Mouse (Mus musculus) 3134 (cell line): ENCODE measurements around the gene Dennd1a.

Source experiments
- DNase-seq: peaks from one replicate; pipeline ENCODE4 v3.0.0-alpha.2; 2011; ENCODE audit warnings: low spot score; ENCODE audit not compliant: insufficient read length; ENCODE audit errors: extremely low read depth

Dennd1a gene

GRCm38 (mm10) chr2:38175276-38175675 lies 111.9 kb downstream of the Dennd1a start:
- no peak for DNase-seq

- no peak for DNase-seq
Measured at GRCm38 (mm10) chr2:38168606-38169005, 118.6 kb downstream of the Dennd1a start.

- DNase-seq: no peak
Measured at GRCm38 (mm10) chr2:38165966-38166365, 121.2 kb downstream of the Dennd1a start.

DNA sequence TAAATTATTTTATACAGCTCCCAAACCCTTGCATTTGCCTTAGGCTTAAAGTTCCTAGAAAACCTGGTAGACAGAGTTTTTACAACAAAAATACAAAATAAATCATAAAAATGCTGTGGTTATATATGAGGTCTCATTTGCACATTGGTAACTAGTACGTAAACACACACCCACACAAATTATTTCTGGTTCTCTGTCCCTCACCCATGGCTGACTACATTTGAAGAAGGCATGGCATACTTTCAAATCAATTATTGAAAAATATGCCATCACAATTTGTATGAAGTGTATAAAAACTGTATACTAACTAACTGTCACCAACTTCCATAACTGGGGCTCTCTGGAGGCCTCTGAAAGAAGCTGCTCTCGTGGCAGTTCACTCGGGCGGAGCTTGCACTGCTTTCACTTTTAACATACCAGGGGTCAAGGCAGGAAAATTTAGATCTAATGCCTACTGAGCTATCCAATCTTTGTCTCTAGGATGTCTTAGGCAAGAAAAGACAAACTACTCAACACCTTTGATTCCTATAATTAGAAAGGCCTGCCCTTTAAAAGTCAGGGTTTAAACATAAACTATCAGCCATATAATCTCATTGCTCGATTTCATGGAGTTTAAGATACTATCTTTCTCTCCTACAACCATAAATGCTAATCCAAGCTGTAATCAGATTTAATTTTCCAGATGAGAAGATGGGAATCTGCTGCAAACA lies 122.7 kb downstream of the Dennd1a start:
- peak; percentile 24 for DNase-seq

GRCm38 (mm10) chr2:38162486-38162885 lies 124.7 kb downstream of the Dennd1a start:
- DNase-seq: no peak

DNA sequence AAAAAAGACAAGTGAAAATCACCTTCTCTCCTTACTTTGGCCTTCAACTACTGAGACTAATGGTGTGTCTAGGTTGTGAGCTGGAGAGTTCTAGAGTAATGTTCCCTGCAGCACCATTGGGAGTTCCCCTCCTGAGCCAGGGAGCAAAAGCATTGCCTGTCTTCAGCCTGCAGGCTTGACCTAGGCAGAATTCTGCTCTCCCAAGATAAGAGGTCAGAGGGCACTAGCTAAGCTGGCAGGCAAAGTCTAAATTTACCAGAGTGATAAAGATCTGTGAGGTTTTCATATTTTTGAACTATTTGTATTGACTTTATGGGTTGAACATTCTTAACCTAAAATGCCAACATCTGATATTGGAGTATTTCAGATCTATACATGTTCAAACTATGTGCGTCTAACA lies 125.7 kb downstream of the Dennd1a start:
- no peak for DNase-seq

DNA sequence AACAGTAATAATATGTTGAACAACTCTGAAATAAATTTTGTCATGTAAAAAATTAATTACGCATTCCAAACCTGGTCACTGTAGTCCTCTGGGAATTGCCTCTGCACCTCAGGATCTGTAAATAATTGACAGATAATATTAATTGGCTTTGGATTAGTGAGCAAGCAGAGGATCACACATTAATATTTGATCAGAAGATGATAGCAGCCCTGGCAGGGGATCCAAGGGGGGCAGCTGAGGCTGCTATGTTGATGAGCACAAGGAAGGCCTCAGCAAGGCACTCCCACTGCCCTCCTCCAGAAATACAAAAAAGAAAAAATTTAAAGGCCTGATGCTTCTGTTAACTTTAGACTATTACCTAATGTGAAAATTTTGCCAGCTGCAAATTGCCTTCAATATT lies 127.5 kb downstream of the Dennd1a start:
- DNase-seq: no peak

- DNase-seq: no peak
Measured at GRCm38 (mm10) chr2:38157002-38157401, 130.2 kb downstream of the Dennd1a start.

- no peak for DNase-seq
Measured at GRCm38 (mm10) chr2:38156001-38156400, 131.2 kb downstream of the Dennd1a start.

DNA sequence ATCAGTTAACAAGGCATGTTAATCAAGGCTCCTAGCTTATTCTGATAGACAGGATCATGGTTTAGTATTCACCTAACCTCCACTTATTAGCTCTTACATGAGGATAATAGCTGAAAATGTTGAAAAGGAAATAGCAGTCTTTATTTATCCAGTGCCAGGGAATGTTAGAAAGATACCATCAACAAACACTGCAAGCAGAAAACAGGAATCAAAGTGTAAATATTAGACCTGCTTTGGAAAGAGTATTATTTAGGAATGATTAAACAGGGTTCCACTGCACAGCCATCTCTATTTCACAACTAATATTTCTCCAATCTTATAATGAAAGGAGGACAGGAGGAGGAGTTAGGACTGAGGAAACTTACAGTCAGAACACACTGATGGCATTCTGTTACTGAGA lies 142.4 kb downstream of the Dennd1a start:
- no peak for DNase-seq

DNA sequence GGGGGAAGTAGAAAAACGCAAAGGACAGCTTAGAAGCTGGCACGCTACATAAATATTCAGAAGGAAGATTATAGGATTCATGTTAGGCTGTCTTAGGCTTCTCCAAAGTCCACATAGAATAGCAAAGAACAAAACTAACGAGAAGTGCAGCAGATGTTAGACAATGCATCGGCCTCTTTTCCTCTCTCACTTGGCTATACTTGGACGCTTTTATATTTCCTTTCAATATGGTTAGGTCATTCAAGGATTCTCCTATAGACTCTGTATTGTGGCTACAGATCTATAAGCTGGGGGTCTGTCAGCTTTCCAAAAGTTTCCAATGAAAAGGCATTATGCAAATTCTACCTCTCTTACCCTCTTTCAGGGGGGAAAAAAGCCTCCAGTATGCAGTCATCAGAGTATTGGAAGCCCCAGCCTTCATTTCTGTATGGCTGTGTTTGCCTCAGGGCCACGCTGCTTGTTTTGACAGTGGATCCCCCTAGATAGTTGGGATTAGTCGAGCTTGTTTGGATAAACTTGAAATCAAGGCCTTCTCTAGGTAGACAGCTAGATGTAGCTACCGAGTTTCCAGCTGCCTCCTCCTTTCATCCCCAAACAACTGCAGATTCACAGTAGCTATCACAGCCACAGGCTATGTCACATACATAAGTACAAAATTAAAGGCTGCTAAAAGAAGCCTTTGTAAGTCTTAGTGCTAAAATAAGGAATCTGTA lies 143.0 kb downstream of the Dennd1a start:
- no peak for DNase-seq

DNA sequence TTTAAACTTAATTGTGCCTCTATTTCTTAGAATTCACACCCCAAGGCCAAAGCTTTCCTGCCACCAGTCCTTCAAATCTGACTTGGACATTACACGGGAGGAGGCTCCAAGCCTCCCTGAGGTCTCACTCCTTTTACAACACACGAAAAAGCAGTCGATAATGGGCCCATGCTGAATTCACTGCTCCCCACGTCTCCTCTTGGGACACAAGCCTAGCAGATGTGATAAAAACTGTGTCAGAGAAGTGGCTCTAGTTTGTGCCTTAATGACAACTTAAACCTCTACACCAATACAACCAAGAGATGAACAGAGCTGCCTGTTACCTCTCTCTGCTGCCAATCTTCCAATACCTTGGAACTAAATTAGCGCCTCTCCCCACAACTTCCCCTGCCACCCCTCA lies 144.3 kb downstream of the Dennd1a start:
- DNase-seq: no peak

DNA sequence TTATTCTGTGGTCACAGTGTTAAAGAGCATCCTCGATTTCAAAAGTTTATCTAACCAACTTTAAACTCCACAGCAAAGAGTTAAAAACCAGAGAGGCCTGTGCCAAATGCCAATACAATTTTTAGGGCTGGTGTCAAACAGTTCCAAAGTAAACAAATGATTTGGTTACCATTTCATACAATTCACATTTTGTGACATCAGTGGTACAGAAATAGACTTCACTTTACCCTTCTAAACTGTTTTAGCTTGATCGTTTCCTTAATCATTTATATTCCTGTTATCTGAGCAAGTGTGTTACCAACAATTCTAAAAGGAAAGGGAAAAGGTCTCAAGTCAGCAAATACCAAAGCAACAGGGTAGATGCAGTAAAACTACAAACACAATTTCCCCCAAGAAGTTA lies 145.0 kb downstream of the Dennd1a start:
- DNase-seq: no peak

- DNase-seq: no peak
Measured at GRCm38 (mm10) chr2:38139536-38139935, 147.7 kb downstream of the Dennd1a start.

- DNase-seq: no peak
Measured at GRCm38 (mm10) chr2:38137086-38137485, 150.1 kb downstream of the Dennd1a start.

GRCm38 (mm10) chr2:38135427-38135826 lies 151.8 kb downstream of the Dennd1a start:
- no peak for DNase-seq

GRCm38 (mm10) chr2:38133036-38133825 lies 154.0 kb downstream of the Dennd1a start:
- DNase-seq: peak; percentile 10

- DNase-seq: no peak
Measured at GRCm38 (mm10) chr2:38132233-38132822, 154.9 kb downstream of the Dennd1a start.

- DNase-seq: no peak
Measured at GRCm38 (mm10) chr2:38131538-38131937, 155.7 kb downstream of the Dennd1a start.

- DNase-seq: no peak
Measured at GRCm38 (mm10) chr2:38129961-38130802, 157.0 kb downstream of the Dennd1a start.
